Mouse (Mus musculus) brain, adult 10 weeks (tissue): ENCODE measurements around the gene Olfr769. TPM values are rescaled to one million over a fixed set of nuclear protein-coding genes. Genes with fewer than 3 reads are reported as not detected.

Source experiments
- polyA plus RNA-seq: library from polyadenylated mRNA; stranded (reverse); fragments of 350-450 nt; fragmentation: Illumina TruSeq; extraction: RNeasy Lipid Tissue Mini Kit (QIAGEN cat#74804); gene quantifications from one replicate; pipeline ENCODE4 v1.2.3, GENCODE M21; 2015; ENCODE audit warnings: low read depth, low replicate concordance

Gene Olfr769
- polyA plus RNA-seq: not detected

GRCm38 (mm10) chr10:129117761-129118160 is at the start of gene Olfr769:
Gene Olfr769 (minus strand): TSS chr10:129117861.

GRCm38 (mm10) chr10:129164651-129165050 is 47.0 kb upstream of the Olfr769 start, which contains the start of gene Olfr771:
Gene Olfr771 (minus strand): TSS chr10:129164751.

DNA sequence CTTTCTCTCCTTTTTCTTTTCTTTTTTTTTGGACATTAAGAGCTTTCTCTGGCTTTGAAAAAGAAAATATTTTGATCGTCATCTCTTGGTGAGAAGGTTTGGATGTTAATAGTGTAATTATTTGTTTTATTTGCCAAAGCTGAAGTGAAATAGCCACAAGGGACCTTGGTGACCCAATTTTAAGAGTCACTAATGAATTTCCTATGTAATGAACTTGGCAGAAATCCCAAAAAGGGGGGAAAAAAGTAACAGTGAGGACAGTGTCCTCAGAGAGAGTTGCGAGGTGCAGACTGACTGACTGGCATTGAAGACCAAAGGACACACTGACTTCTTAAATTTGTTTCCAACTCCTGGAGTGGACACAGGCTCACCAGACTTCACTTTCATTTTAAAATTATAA is 21.2 kb upstream of the Olfr769 start, which contains the start of gene Olfr770:
Gene Olfr770, minus strand, starts transcription at position 101 of the 400 bp plus-strand sequence.

DNA sequence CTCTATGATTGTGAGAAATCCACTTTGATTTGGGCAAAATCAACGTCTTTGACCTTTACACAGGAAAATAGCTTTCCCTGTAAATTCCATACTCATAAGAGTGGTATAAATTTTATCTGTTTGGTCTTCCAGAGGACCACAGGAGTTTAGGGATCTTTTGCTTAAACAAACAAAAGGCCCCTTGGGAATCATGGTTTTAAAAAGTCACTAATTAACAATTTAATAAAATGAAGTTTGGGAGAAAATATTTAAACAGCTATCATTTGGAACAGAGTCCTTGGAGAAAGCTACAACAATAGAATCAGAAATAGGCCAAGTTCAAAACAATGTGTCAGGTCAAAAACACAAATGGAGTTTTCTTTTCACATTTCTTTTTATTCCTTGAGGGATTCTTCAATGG is 18.4 kb downstream of the Olfr769 start, which contains the start of gene Olfr768:
Gene Olfr768, minus strand, starts transcription at position 101 of the 400 bp plus-strand sequence.

DNA sequence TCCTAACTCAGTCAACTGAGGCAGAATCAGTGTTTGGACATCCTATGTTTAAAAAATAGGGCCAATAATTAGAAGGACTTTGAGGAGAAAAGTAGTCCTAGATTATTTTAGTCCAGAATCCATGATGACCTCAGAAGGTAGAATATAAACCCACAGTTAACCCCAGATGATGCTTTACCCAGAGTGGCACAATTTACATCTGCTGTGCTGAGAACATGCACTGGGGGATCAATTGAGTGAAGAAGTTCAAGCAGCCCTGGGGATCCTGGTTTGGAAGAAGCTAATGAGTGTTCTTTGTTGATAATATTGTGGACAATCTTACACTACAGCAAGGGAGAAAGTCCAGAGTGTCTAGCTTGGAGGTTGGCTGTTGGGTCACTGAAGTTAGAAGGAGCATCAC is 34.9 kb downstream of the Olfr769 start, which contains the start of gene Olfr767:
Gene Olfr767, minus strand, starts transcription at position 101 of the 400 bp plus-strand sequence.

GRCm38 (mm10) chr10:129068877-129069276 is 48.8 kb downstream of the Olfr769 start, which contains the start of gene Olfr766-ps1:
Gene Olfr766-ps1 (minus strand): TSS chr10:129068977.

Other genes starting within 250 kb of the Olfr769 start
- 12.4 TPM for gene Gdf11, start 226.1 kb downstream of the Olfr769 start, polyA plus RNA-seq
- 142 TPM for gene Cd63, start 216.9 kb downstream of the Olfr769 start, polyA plus RNA-seq
- 12.8 TPM for gene Rdh5, start 195.0 kb downstream of the Olfr769 start, polyA plus RNA-seq
- 236 TPM for gene Bloc1s1, start 193.8 kb downstream of the Olfr769 start, polyA plus RNA-seq
- 14.0 TPM for gene Itga7, start 184.0 kb downstream of the Olfr769 start, polyA plus RNA-seq
- not detected for gene Mettl7b, start 156.9 kb downstream of the Olfr769 start, polyA plus RNA-seq
- not detected for gene Olfr9, start 128.4 kb downstream of the Olfr769 start, polyA plus RNA-seq
- not detected for gene Olfr763, start 107.1 kb downstream of the Olfr769 start, polyA plus RNA-seq
- not detected for gene Olfr764-ps1, start 78.0 kb downstream of the Olfr769 start, polyA plus RNA-seq
- not detected for gene Olfr765, start 67.9 kb downstream of the Olfr769 start, polyA plus RNA-seq
- gene Olfr766-ps1, start 48.9 kb downstream of the Olfr769 start, polyA plus RNA-seq: not detected
- gene Olfr767, start 35.0 kb downstream of the Olfr769 start, polyA plus RNA-seq: not detected
- gene Olfr768, start 18.5 kb downstream of the Olfr769 start, polyA plus RNA-seq: not detected
- not detected for gene Olfr770, start 21.1 kb upstream of the Olfr769 start, polyA plus RNA-seq
- gene Olfr771, start 46.9 kb upstream of the Olfr769 start, polyA plus RNA-seq: not detected
- gene Olfr772, start 60.1 kb upstream of the Olfr769 start, polyA plus RNA-seq: not detected
- not detected for gene Olfr773, start 69.6 kb upstream of the Olfr769 start, polyA plus RNA-seq
- not detected for gene Olfr774, start 118.3 kb upstream of the Olfr769 start, polyA plus RNA-seq
- gene Olfr775, start 130.6 kb upstream of the Olfr769 start, polyA plus RNA-seq: not detected
- gene Olfr776, start 141.3 kb upstream of the Olfr769 start, polyA plus RNA-seq: not detected
- not detected for gene Olfr777, start 153.6 kb upstream of the Olfr769 start, polyA plus RNA-seq
- gene Olfr780, start 200.3 kb upstream of the Olfr769 start, polyA plus RNA-seq: not detected
- gene Olfr781, start 211.0 kb upstream of the Olfr769 start, polyA plus RNA-seq: not detected
- not detected for gene Olfr782, start 231.0 kb upstream of the Olfr769 start, polyA plus RNA-seq